Mouse (Mus musculus) heart, embryonic 10.5 days (tissue): ENCODE measurements at regions not wholly inside any gene's neighbourhood (a gene's known extent, or its start where the extent isn't known, plus 50 kb on each side); places are given as distances from the start of the nearest gene placed in this dataset.

Source experiments
- DNase-seq: peaks from one replicate; pipeline ENCODE4 v3.0.0-alpha.2; 2017; ENCODE audit warnings: low spot score
- H3K27ac ChIP-seq: fragments of 300-500 bp; sonication (generic); 2 replicates; pipeline ENCODE4 v1.5.1; 2016; ENCODE audit warnings: mild to moderate bottlenecking
- H3K27me3 ChIP-seq: fragments of 300-500 bp; sonication (generic); 2 replicates; pipeline ENCODE4 v1.6.1; 2016; ENCODE audit warnings: mild to moderate bottlenecking; ENCODE audit not compliant: poor library complexity, insufficient read depth, severe bottlenecking
- H3K36me3 ChIP-seq: fragments of 300-500 bp; sonication (generic); 2 replicates; pipeline ENCODE4 v1.6.1; 2016; ENCODE audit warnings: mild to moderate bottlenecking, moderate library complexity
- H3K4me1 ChIP-seq: fragments of 300-500 bp; sonication (generic); 2 replicates; pipeline ENCODE4 v1.6.1; 2016; ENCODE audit warnings: mild to moderate bottlenecking
- H3K4me3 ChIP-seq: fragments of 300-500 bp; sonication (generic); 2 replicates; pipeline ENCODE4 v1.5.1; 2016; ENCODE audit warnings: mild to moderate bottlenecking, moderate library complexity
- H3K9me3 ChIP-seq: fragments of 300-500 bp; sonication (generic); 2 replicates; pipeline ENCODE4 v1.6.1; 2016; ENCODE audit warnings: mild to moderate bottlenecking, moderate library complexity
- WGBS: fragments of 180-500 bp; shearing (Covaris S2); methylation state at CpG from one replicate; pipeline ENCODE4 v1.1.7; 2016; 5-methylcytosine and 5-hydroxymethylcytosine counted together

GRCm38 (mm10) chr15:31087607-31088006, 136.5 kb upstream of the Dap start:
- no peaks in the 10 kb centered on the region for H3K27me3 ChIP-seq
- H3K9me3 ChIP-seq, result no peaks in the 10 kb centered on the region
- H3K4me3 ChIP-seq, result no peak overlapping the region
- DNase-seq, result no peak
- no peaks in the 10 kb centered on the region for H3K4me1 ChIP-seq
- no peaks in the 10 kb centered on the region for H3K36me3 ChIP-seq
- H3K27ac ChIP-seq, result no peak overlapping the region
- WGBS, result 71% methylated on average over 1 of the region's 1 CpGs

- Histone ChIP-seq H3K9me3 (no peaks in the 10 kb centered on the region), H3K4me3 (no peak overlapping the region), H3K27me3 (no peaks in the 10 kb centered on the region), H3K36me3 (no peaks in the 10 kb centered on the region), H3K4me1 (no peaks in the 10 kb centered on the region), H3K27ac (no peak overlapping the region)
- 79% methylated on average over 5 of the region's 5 CpGs for WGBS
- no peak for DNase-seq
Observed at GRCm38 (mm10) chr15:31091916-31092570, 132.1 kb upstream of the Dap start.

GRCm38 (mm10) chr15:31096206-31096605, 127.9 kb upstream of the Dap start:
- H3K4me1 ChIP-seq, result no peaks in the 10 kb centered on the region
- H3K27ac ChIP-seq, result no peak overlapping the region
- WGBS, result 84% methylated on average over 7 of the region's 7 CpGs
- no peaks in the 10 kb centered on the region for H3K27me3 ChIP-seq
- H3K36me3 ChIP-seq, result no peaks in the 10 kb centered on the region
- no peak overlapping the region for H3K4me3 ChIP-seq
- no peaks in the 10 kb centered on the region for H3K9me3 ChIP-seq
- DNase-seq, result no peak

- Histone ChIP-seq H3K4me1 (no peaks in the 10 kb centered on the region), H3K4me3 (no peak overlapping the region), H3K9me3 (no peaks in the 10 kb centered on the region), H3K27me3 (no peaks in the 10 kb centered on the region), H3K36me3 (no peaks in the 10 kb centered on the region), H3K27ac (no peak overlapping the region)
- DNase-seq, result no peak
- WGBS, result 78% methylated on average over 4 of the region's 4 CpGs
Observed at GRCm38 (mm10) chr15:31097301-31097700, 126.8 kb upstream of the Dap start.

- no peak for DNase-seq
- Histone ChIP-seq H3K27me3 (no peaks in the 10 kb centered on the region), H3K27ac (no peak overlapping the region), H3K4me3 (no peak overlapping the region), H3K9me3 (no peaks in the 10 kb centered on the region), H3K4me1 (no peaks in the 10 kb centered on the region), H3K36me3 (no peaks in the 10 kb centered on the region)
- WGBS, result 80% methylated on average over 4 of the region's 4 CpGs
Observed at GRCm38 (mm10) chr15:31104743-31105142, 119.4 kb upstream of the Dap start.

- H3K27ac ChIP-seq, result no peak overlapping the region
- no peak for DNase-seq
- no peaks in the 10 kb centered on the region for H3K36me3 ChIP-seq
- no peaks in the 10 kb centered on the region for H3K4me1 ChIP-seq
- WGBS, result 81% methylated on average over 9 of the region's 9 CpGs
- no peaks in the 10 kb centered on the region for H3K9me3 ChIP-seq
- H3K4me3 ChIP-seq, result no peak overlapping the region
- no peaks in the 10 kb centered on the region for H3K27me3 ChIP-seq
Observed at GRCm38 (mm10) chr15:31106907-31107306, 117.2 kb upstream of the Dap start.

- H3K4me3 ChIP-seq, result no peak overlapping the region
- no peak for DNase-seq
- WGBS, result 51% methylated on average over 1 of the region's 1 CpGs
- no peaks in the 10 kb centered on the region for H3K4me1 ChIP-seq
- H3K27me3 ChIP-seq, result no peaks in the 10 kb centered on the region
- no peaks in the 10 kb centered on the region for H3K9me3 ChIP-seq
- no peak overlapping the region for H3K27ac ChIP-seq
- no peaks in the 10 kb centered on the region for H3K36me3 ChIP-seq
Observed at GRCm38 (mm10) chr15:31113216-31113615, 110.9 kb upstream of the Dap start.

- H3K27ac ChIP-seq, result no peak overlapping the region
- H3K9me3 ChIP-seq, result no peaks in the 10 kb centered on the region
- H3K4me1 ChIP-seq, result no peaks in the 10 kb centered on the region
- H3K4me3 ChIP-seq, result no peak overlapping the region
- no peaks in the 10 kb centered on the region for H3K36me3 ChIP-seq
- no peaks in the 10 kb centered on the region for H3K27me3 ChIP-seq
- DNase-seq, result no peak
Observed at GRCm38 (mm10) chr15:31117338-31117737, 106.8 kb upstream of the Dap start.

- H3K27ac ChIP-seq, result no peak overlapping the region
- H3K9me3 ChIP-seq, result no peaks in the 10 kb centered on the region
- H3K27me3 ChIP-seq, result no peaks in the 10 kb centered on the region
- no peak for DNase-seq
- H3K4me1 ChIP-seq, result no peaks in the 10 kb centered on the region
- no peaks in the 10 kb centered on the region for H3K36me3 ChIP-seq
- H3K4me3 ChIP-seq, result no peak overlapping the region
- 65% methylated on average over 6 of the region's 6 CpGs for WGBS
Observed at GRCm38 (mm10) chr15:31120147-31120546, 104.0 kb upstream of the Dap start.

- H3K27ac ChIP-seq, result no peak overlapping the region
- no peak overlapping the region for H3K4me3 ChIP-seq
- H3K4me1 ChIP-seq, result no peaks in the 10 kb centered on the region
- no peak for DNase-seq
- WGBS, result 79% methylated on average over 1 of the region's 1 CpGs
- H3K36me3 ChIP-seq, result no peaks in the 10 kb centered on the region
- H3K9me3 ChIP-seq, result no peaks in the 10 kb centered on the region
- H3K27me3 ChIP-seq, result no peaks in the 10 kb centered on the region
Observed at GRCm38 (mm10) chr15:31125784-31126183, 98.3 kb upstream of the Dap start.

GRCm38 (mm10) chr15:31126999-31127398, 97.1 kb upstream of the Dap start:
- H3K9me3 ChIP-seq, result no peaks in the 10 kb centered on the region
- no peak for DNase-seq
- H3K27me3 ChIP-seq, result no peaks in the 10 kb centered on the region
- no peak overlapping the region for H3K4me3 ChIP-seq
- no peaks in the 10 kb centered on the region for H3K36me3 ChIP-seq
- 39% methylated on average over 3 of the region's 3 CpGs for WGBS
- no peak overlapping the region for H3K27ac ChIP-seq
- H3K4me1 ChIP-seq, result no peaks in the 10 kb centered on the region

- DNase-seq, result no peak
- no peak overlapping the region for H3K27ac ChIP-seq
- H3K4me1 ChIP-seq, result no peaks in the 10 kb centered on the region
- H3K36me3 ChIP-seq, result no peaks in the 10 kb centered on the region
- no peaks in the 10 kb centered on the region for H3K9me3 ChIP-seq
- no peak overlapping the region for H3K4me3 ChIP-seq
- 56% methylated on average over 7 of the region's 7 CpGs for WGBS
- H3K27me3 ChIP-seq, result no peaks in the 10 kb centered on the region
Observed at GRCm38 (mm10) chr15:31134891-31135290, 89.2 kb upstream of the Dap start.

GRCm38 (mm10) chr15:31138637-31139036, 85.5 kb upstream of the Dap start:
- H3K4me3 ChIP-seq, result no peak overlapping the region
- no peaks in the 10 kb centered on the region for H3K27me3 ChIP-seq
- no peaks in the 10 kb centered on the region for H3K9me3 ChIP-seq
- no peaks in the 10 kb centered on the region for H3K36me3 ChIP-seq
- WGBS, result 84% methylated on average over 6 of the region's 6 CpGs
- no peak for DNase-seq
- no peak overlapping the region for H3K27ac ChIP-seq
- no peaks in the 10 kb centered on the region for H3K4me1 ChIP-seq

GRCm38 (mm10) chr15:31141750-31142149, 82.4 kb upstream of the Dap start:
- H3K4me1 ChIP-seq, result no peaks in the 10 kb centered on the region
- H3K36me3 ChIP-seq, result no peaks in the 10 kb centered on the region
- no peak overlapping the region for H3K4me3 ChIP-seq
- 74% methylated on average over 4 of the region's 4 CpGs for WGBS
- H3K9me3 ChIP-seq, result no peaks in the 10 kb centered on the region
- no peak overlapping the region for H3K27ac ChIP-seq
- DNase-seq, result no peak
- no peaks in the 10 kb centered on the region for H3K27me3 ChIP-seq
